Mouse (Mus musculus): ENCODE results near the gene Pde4d. TPM values are rescaled to one million over a fixed set of nuclear protein-coding genes. Genes with fewer than 3 reads are reported as not detected.
A peak's percentile ranks its signal among the peaks of the same experiment; 100 is the strongest.

The Pde4d gene
- polyA plus RNA-seq, 1 experiment from 2014 or later = 8.7 TPM

DNA sequence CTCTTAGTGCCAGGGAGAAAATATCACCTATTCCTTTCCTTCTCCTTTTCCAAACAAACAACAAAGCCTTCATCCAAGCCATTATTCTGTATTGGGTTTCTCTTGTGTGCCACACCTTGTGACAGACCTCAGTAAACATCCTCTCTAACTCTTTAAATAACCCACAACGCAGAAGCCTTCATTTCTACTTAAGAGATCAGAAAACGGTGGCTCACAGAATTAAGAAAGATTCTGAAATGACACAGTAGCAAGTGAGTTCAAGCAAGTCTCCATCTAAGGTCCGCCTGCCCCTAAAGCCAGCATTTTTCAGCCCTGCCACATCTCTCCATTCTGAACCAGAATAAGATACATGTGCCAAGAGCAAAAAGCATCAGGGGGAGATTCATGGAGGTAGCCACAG lies 1370.4 kb downstream of the Pde4d start:
- Histone ChIP-seq H3K4me3 (ENCODE audit: low read depth, low read length) (no peak overlapping the region), H3K4me2 (no peak overlapping the region), H3K4me1 (ENCODE audit: control insufficient read depth, insufficient read depth, low read length) (peaks cover 31% of the 10 kb centered on the region), H3K27ac (ENCODE audit: low read depth, low read length) (no peak overlapping the region), H3K9me3 (ENCODE audit: control insufficient read depth, low read length) (no peaks in the 10 kb centered on the region), H3K36me3 (ENCODE audit: control insufficient read depth, insufficient read depth, low read length) (no peaks in the 10 kb centered on the region), H3K9ac (ENCODE audit: low read length) (no peak overlapping the region), H3K27me3 (ENCODE audit: control insufficient read depth, insufficient read depth, low read length) (no peaks in the 10 kb centered on the region)
- WGBS = 69% methylated on average over 3 of the region's 3 CpGs
- no peak for ATAC-seq (ENCODE audit: low FRiP score)
- no peak for DNase-seq (ENCODE audit: low spot score, missing footprints)

- no peak for DNase-seq (ENCODE audit: low spot score, missing footprints)
- no peak overlapping the region for H3K4me3 ChIP-seq (ENCODE audit: low read depth, low read length)
- ATAC-seq (ENCODE audit: low FRiP score) = no peak
- peaks cover 31% of the 10 kb centered on the region for H3K4me1 ChIP-seq (ENCODE audit: control insufficient read depth, insufficient read depth, low read length)
- WGBS = 73% methylated on average over 3 of the region's 3 CpGs
- H3K27ac ChIP-seq (ENCODE audit: low read depth, low read length) = no peak overlapping the region
- no peak overlapping the region for H3K4me2 ChIP-seq
- H3K36me3 ChIP-seq (ENCODE audit: control insufficient read depth, insufficient read depth, low read length) = no peaks in the 10 kb centered on the region
- no peaks in the 10 kb centered on the region for H3K9me3 ChIP-seq (ENCODE audit: control insufficient read depth, low read length)
- no peaks in the 10 kb centered on the region for H3K27me3 ChIP-seq (ENCODE audit: control insufficient read depth, insufficient read depth, low read length)
- no peak overlapping the region for H3K9ac ChIP-seq (ENCODE audit: low read length)
These were observed 1371.1 kb downstream of the Pde4d start for GRCm38 (mm10) chr13:109820866-109821265.

- Histone ChIP-seq H3K27me3 (ENCODE audit: control insufficient read depth, insufficient read depth, low read length) (no peaks in the 10 kb centered on the region), H3K27ac (ENCODE audit: low read depth, low read length) (peak overlapping the region; percentile 88), H3K9me3 (ENCODE audit: control insufficient read depth, low read length) (no peaks in the 10 kb centered on the region), H3K4me2 (peak overlapping the region; percentile 43), H3K9ac (ENCODE audit: low read length) (peak overlapping the region; percentile 60), H3K4me3 (ENCODE audit: low read depth, low read length) (0 out of 2 replicates have a peak overlapping the region, but pooled peaks have one; percentile 20), H3K4me1 (ENCODE audit: control insufficient read depth, insufficient read depth, low read length) (peaks cover 31% of the 10 kb centered on the region), H3K36me3 (ENCODE audit: control insufficient read depth, insufficient read depth, low read length) (no peaks in the 10 kb centered on the region)
- ATAC-seq (ENCODE audit: low FRiP score) = peak; percentile 77; the same call in 1 of the 2 replicates
- DNase-seq (ENCODE audit: low spot score, missing footprints) = peak; percentile 89
- WGBS = 27% methylated on average over 8 of the region's 8 CpGs
These were observed 1372.1 kb downstream of the Pde4d start for GRCm38 (mm10) chr13:109821725-109822412.

DNA sequence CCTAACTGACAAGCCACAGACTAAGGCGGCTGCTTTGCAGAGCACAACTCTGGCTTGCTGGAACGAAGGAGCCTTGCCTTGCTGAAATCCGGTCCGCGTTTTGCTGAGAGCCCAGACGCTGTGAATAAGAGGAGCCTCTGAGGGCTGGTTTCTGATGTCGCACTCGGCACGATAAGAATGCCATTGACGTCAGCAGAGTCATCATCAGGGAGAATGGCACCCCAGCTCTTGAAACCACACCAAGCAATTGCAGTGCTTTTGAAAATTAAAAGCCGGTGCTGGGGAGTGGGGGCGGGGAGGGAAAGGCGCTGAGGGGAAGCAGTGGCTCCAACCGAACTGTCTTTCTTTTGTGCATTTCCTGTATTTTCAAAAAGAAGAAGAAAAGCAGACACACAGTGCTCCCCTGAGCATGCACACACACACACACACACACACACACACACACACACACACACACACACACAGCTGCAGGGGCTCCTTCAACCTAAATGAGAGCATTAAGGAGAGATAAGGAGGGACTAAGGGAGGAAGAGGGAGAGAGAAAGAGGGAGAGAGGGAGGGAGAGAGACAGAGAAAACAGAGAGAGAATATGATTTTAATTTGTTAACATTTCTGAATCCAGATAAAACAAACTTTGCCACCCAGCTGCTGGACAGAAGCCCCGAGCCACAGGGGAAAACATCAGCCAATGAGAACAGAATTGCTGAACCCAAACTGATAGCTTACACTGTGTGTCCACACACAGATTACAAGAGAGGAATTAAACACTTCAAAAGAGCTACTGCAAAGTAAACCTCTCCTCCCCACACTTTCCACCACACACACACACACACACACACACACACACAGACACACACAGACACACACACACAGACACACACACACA lies 1372.9 kb downstream of the Pde4d start:
- Histone ChIP-seq H3K36me3 (ENCODE audit: control insufficient read depth, insufficient read depth, low read length) (no peaks in the 10 kb centered on the region), H3K9ac (ENCODE audit: low read length) (peak overlapping the region; percentile 60), H3K4me1 (ENCODE audit: control insufficient read depth, insufficient read depth, low read length) (peaks cover 31% of the 10 kb centered on the region), H3K4me2 (peak overlapping the region; percentile 43), H3K9me3 (ENCODE audit: control insufficient read depth, low read length) (no peaks in the 10 kb centered on the region), H3K27me3 (ENCODE audit: control insufficient read depth, insufficient read depth, low read length) (no peaks in the 10 kb centered on the region), H3K4me3 (ENCODE audit: low read depth, low read length) (peak overlapping the region; percentile 20; the same call in 1 of the 2 replicates), H3K27ac (ENCODE audit: low read depth, low read length) (peak overlapping the region; percentile 88)
- ATAC-seq (ENCODE audit: low FRiP score) (peak; percentile 95), DNase-seq (ENCODE audit: low spot score, missing footprints) (peak; percentile 99)
- WGBS = under 1% methylated on average over 15 of the region's 15 CpGs

- no peaks in the 10 kb centered on the region for H3K27me3 ChIP-seq (ENCODE audit: control insufficient read depth, insufficient read depth, low read length)
- no peak overlapping the region for H3K4me3 ChIP-seq (ENCODE audit: low read depth, low read length)
- H3K27ac ChIP-seq (ENCODE audit: low read depth, low read length) = peak overlapping the region; percentile 88
- WGBS = 19% methylated on average over 11 of the region's 11 CpGs
- H3K9ac ChIP-seq (ENCODE audit: low read length) = no peak overlapping the region; the same call in 1 of the 2 replicates
- H3K36me3 ChIP-seq (ENCODE audit: control insufficient read depth, insufficient read depth, low read length) = no peaks in the 10 kb centered on the region
- ATAC-seq (ENCODE audit: low FRiP score) (no peak; the same call in 1 of the 2 replicates), DNase-seq (ENCODE audit: low spot score, missing footprints) (peak; percentile 93)
- peaks cover 31% of the 10 kb centered on the region for H3K4me1 ChIP-seq (ENCODE audit: control insufficient read depth, insufficient read depth, low read length)
- no peaks in the 10 kb centered on the region for H3K9me3 ChIP-seq (ENCODE audit: control insufficient read depth, low read length)
- H3K4me2 ChIP-seq = peak overlapping the region; percentile 1
These were observed 1373.7 kb downstream of the Pde4d start for GRCm38 (mm10) chr13:109823307-109824031.

DNA sequence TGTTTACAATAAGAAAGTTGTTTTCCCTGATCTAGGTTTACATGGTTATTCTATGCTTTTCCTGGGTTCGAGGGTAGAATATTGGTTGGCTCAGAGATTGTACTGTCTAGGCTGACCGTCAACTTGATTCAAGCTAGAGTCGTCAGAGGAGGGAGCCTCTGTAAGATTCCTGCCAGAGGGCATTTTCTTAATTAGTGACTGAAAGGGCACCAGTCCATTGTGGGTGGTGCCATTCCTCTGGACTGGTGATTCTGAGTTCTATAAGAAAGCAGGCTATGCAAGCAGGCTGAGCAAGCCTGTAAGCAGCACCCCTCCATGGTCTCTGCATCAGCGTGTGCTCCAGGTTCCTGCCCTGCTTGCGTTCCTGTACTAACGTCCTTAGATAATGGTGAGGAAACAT lies 1376.1 kb downstream of the Pde4d start:
- peaks cover 31% of the 10 kb centered on the region for H3K4me1 ChIP-seq (ENCODE audit: control insufficient read depth, insufficient read depth, low read length)
- WGBS = 89% methylated on average over 6 of the region's 6 CpGs
- H3K36me3 ChIP-seq (ENCODE audit: control insufficient read depth, insufficient read depth, low read length) = no peaks in the 10 kb centered on the region
- no peaks in the 10 kb centered on the region for H3K27me3 ChIP-seq (ENCODE audit: control insufficient read depth, insufficient read depth, low read length)
- no peak overlapping the region for H3K4me2 ChIP-seq
- ATAC-seq (ENCODE audit: low FRiP score) (no peak), DNase-seq (ENCODE audit: low spot score, missing footprints) (no peak)
- H3K4me3 ChIP-seq (ENCODE audit: low read depth, low read length) = no peak overlapping the region
- no peak overlapping the region for H3K9ac ChIP-seq (ENCODE audit: low read length)
- no peak overlapping the region for H3K27ac ChIP-seq (ENCODE audit: low read depth, low read length)
- no peaks in the 10 kb centered on the region for H3K9me3 ChIP-seq (ENCODE audit: control insufficient read depth, low read length)

DNA sequence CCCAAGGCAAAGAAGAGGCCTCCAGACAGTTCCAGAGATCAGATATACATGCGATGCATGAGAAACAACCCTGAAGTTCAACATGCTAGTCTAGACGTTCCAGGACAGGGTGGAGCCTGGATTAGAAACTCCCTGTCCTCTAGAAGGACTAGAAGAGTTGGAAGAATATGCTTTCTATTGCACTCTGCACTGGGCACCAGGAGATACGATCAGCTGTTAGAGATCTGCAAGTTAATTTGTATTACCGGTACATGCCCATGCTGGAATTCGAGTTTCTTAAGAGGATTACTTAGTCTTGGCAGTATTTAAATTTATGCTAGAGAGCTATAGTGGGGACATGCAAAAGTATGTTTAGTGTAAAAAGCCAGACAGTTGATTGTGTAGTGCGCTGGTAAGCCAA lies 1377.6 kb downstream of the Pde4d start:
- Histone ChIP-seq H3K9me3 (ENCODE audit: control insufficient read depth, low read length) (no peaks in the 10 kb centered on the region), H3K4me2 (no peak overlapping the region), H3K27ac (ENCODE audit: low read depth, low read length) (no peak overlapping the region), H3K4me3 (ENCODE audit: low read depth, low read length) (no peak overlapping the region), H3K36me3 (ENCODE audit: control insufficient read depth, insufficient read depth, low read length) (no peaks in the 10 kb centered on the region), H3K4me1 (ENCODE audit: control insufficient read depth, insufficient read depth, low read length) (peaks cover 19% of the 10 kb centered on the region), H3K27me3 (ENCODE audit: control insufficient read depth, insufficient read depth, low read length) (no peaks in the 10 kb centered on the region), H3K9ac (ENCODE audit: low read length) (no peak overlapping the region)
- WGBS = 83% methylated on average over 6 of the region's 6 CpGs
- ATAC-seq (ENCODE audit: low FRiP score) = no peak
- no peak for DNase-seq (ENCODE audit: low spot score, missing footprints)

GRCm38 (mm10) chr13:109827909-109828308 lies 1378.2 kb downstream of the Pde4d start:
- no peak overlapping the region for H3K4me2 ChIP-seq
- H3K27ac ChIP-seq (ENCODE audit: low read depth, low read length) = no peak overlapping the region
- H3K27me3 ChIP-seq (ENCODE audit: control insufficient read depth, insufficient read depth, low read length) = no peaks in the 10 kb centered on the region
- no peaks in the 10 kb centered on the region for H3K9me3 ChIP-seq (ENCODE audit: control insufficient read depth, low read length)
- ATAC-seq (ENCODE audit: low FRiP score) (no peak), DNase-seq (ENCODE audit: low spot score, missing footprints) (no peak)
- no peak overlapping the region for H3K9ac ChIP-seq (ENCODE audit: low read length)
- H3K4me3 ChIP-seq (ENCODE audit: low read depth, low read length) = no peak overlapping the region
- H3K36me3 ChIP-seq (ENCODE audit: control insufficient read depth, insufficient read depth, low read length) = no peaks in the 10 kb centered on the region
- peaks cover 18% of the 10 kb centered on the region for H3K4me1 ChIP-seq (ENCODE audit: control insufficient read depth, insufficient read depth, low read length)
- WGBS = 82% methylated on average over 3 of the region's 3 CpGs

All from midbrain, embryonic 11.5 days (tissue).